Mouse (Mus musculus) stomach, postnatal 0 days (tissue): ENCODE results near the gene Taf5. TPM values are rescaled to one million over a fixed set of nuclear protein-coding genes. Genes with fewer than 3 reads are reported as not detected.

Source experiments
- ATAC-seq: fragments of 200-750 bp; cut with Nextera tagmentation; 2 replicates; pipeline ENCODE4 v1.8.0; 2017; ENCODE audit not compliant: low FRiP score, low TSS enrichment
- DNase-seq: peaks from one replicate; pipeline ENCODE4 v3.0.0-alpha.2; 2016; ENCODE audit warnings: low spot score
- H3K27ac ChIP-seq: fragments of 300-500 bp; sonication (generic); replicated peaks from 2 replicates; pipeline ENCODE4 v1.5.1; 2014; ENCODE audit warnings: mild to moderate bottlenecking, control low read depth
- H3K27me3 ChIP-seq: fragments of 300-500 bp; sonication (generic); 2 replicates; pipeline ENCODE4 v1.6.1; 2014; ENCODE audit warnings: low read length; ENCODE audit not compliant: control insufficient read depth, insufficient read depth
- H3K36me3 ChIP-seq: fragments of 300-500 bp; sonication (generic); 2 replicates; pipeline ENCODE4 v1.6.1; 2014; ENCODE audit warnings: low read length, mixed read lengths; ENCODE audit not compliant: control insufficient read depth, insufficient read depth
- H3K4me1 ChIP-seq: fragments of 300-500 bp; sonication (generic); replicated peaks from 2 replicates; pipeline ENCODE4 v1.6.1; 2014; ENCODE audit warnings: antibody characterized with exemption; ENCODE audit not compliant: control insufficient read depth, insufficient read depth
- H3K4me2 ChIP-seq: fragments of 300-500 bp; sonication (generic); replicated peaks from 2 replicates; pipeline ENCODE4 v1.6.1; 2014; ENCODE audit warnings: low read depth, mild to moderate bottlenecking, control low read depth, moderate library complexity
- H3K4me3 ChIP-seq: fragments of 300-500 bp; sonication (generic); 2 replicates; pipeline ENCODE4 v1.5.1; 2014; ENCODE audit warnings: low read depth, low read length, control low read depth
- H3K9ac ChIP-seq: fragments of 300-500 bp; sonication (generic); 2 replicates; pipeline ENCODE4 v1.6.1; 2014; ENCODE audit warnings: mild to moderate bottlenecking, low read length, control low read depth, mixed read lengths
- H3K9me3 ChIP-seq: fragments of 300-500 bp; sonication (generic); 2 replicates; pipeline ENCODE4 v1.6.1; 2016; ENCODE audit warnings: low read length; ENCODE audit not compliant: control insufficient read depth
- CTCF ChIP-seq: IDR thresholded peaks from 2 replicates; pipeline ENCODE4 v1.5.1; 2016; ENCODE audit warnings: antibody characterized with exemption, low read depth, mild to moderate bottlenecking, moderate library complexity
- EP300 ChIP-seq: optimal IDR thresholded peaks from 2 replicates; pipeline ENCODE3; 2016; ENCODE audit warnings: antibody characterized with exemption
- WGBS: fragments of 180-500 bp; shearing (Covaris S2); extraction: QIAGEN DNeasy Blood & Tissue Kit; methylation state at CpG from one replicate; pipeline ENCODE4 v1.1.7; 2014; 5-methylcytosine and 5-hydroxymethylcytosine counted together
- polyA plus RNA-seq: library from polyadenylated mRNA; unstranded; fragments of >200 nt; fragmentation: Nextera tagmentation; extraction: Ambion mirVana; gene quantifications from 2 replicates; pipeline ENCODE4 v1.2.1, GENCODE M21; 2015

Taf5 gene
- polyA plus RNA-seq, 1 experiment from 2014 or later: 1.6 TPM

DNA sequence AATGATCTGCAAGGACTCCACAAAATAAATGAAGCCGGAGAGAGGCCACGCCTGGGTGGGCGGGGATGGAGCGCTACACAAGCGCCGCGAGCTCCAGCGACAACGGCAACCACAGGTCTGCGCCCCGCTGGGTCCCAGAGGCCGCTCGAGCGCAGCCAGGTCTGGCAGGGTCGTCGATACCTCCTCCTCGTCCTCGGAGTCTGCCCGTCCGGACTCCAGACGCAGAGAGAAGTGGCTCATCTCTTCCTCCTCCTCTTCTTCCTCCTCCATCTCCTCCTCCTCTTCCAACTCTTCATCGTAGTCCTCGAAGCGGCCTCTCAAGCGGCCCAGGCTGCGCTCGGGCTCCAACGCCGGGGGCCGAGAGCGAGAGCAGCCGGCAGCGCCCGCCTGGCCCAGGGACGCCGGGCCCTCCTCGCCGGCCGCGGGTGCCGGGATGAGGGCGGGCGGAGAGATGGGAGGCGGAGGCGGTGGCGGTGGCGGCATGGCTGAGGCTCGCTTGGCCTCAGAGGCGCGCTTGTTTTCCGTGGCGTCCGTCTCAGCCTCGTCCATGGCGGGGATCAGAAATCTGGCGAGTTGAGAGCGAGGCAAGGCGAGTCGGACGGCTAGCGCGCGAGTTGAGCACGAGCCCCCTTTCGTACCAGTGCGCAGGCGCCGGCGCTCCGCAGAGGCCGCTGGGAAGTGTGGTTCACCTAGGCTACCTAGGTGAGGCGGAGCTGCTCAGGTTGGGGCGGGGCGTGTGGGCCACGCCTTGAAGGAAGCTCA lies 17.1 kb upstream of the Taf5 start, which contains the start of gene Pcgf6:
Gene Pcgf6 (minus strand): TSS at position 636 of the 762 bp plus-strand sequence.
- Histone ChIP-seq H3K4me1 (peaks cover 3% of the 10 kb centered on the region; the same call in 1 of the 2 replicates), H3K9me3 (no peaks in the 10 kb centered on the region), H3K4me2 (peak within 1 kb of the TSS; percentile 95), H3K9ac (peak within 1 kb of the TSS; percentile 74), H3K36me3 (peaks cover 3% of the 10 kb centered on the region; the same call in 1 of the 2 replicates), H3K4me3 (peak within 1 kb of the TSS; percentile 85), H3K27ac (peak within 1 kb of the TSS; percentile 89), H3K27me3 (no peaks in the 10 kb centered on the region)
- DNase-seq (peak; percentile 89), ATAC-seq (peak; percentile 85)
- WGBS: under 1% methylated on average over 53 of the region's 75 CpGs
- TF ChIP-seq EP300 (no peak), CTCF (0 out of 2 replicates have a peak, but pooled peaks have one; percentile 21)

DNA sequence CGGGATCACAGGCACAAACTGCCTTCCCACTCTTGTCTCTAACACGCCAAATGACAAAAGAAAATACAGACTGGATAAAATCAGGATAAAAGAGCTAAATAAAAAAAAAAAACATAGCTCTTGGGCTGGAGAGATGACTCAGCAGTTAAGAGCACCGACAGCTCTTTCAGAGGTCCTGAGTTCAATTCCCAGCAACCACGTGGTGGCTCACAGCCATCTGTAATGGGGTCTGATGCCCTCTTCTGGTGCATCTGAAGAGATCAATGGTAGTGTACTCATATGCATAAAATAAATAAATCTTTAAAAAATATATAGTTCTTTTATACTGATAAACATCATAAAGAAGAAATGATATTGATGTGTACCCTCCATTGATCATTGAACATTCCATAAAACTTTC lies 14.6 kb upstream of the Taf5 start:
- Histone ChIP-seq H3K4me2 (no peak overlapping the region), H3K4me3 (no peak overlapping the region), H3K9me3 (no peaks in the 10 kb centered on the region), H3K9ac (no peak overlapping the region), H3K36me3 (no peaks in the 10 kb centered on the region), H3K27me3 (no peaks in the 10 kb centered on the region), H3K27ac (no peak overlapping the region), H3K4me1 (peaks cover 3% of the 10 kb centered on the region; the same call in 1 of the 2 replicates)
- WGBS: 75% methylated on average over 4 of the region's 4 CpGs
- TF ChIP-seq CTCF (no peak), EP300 (no peak)
- ATAC-seq (no peak), DNase-seq (no peak)

DNA sequence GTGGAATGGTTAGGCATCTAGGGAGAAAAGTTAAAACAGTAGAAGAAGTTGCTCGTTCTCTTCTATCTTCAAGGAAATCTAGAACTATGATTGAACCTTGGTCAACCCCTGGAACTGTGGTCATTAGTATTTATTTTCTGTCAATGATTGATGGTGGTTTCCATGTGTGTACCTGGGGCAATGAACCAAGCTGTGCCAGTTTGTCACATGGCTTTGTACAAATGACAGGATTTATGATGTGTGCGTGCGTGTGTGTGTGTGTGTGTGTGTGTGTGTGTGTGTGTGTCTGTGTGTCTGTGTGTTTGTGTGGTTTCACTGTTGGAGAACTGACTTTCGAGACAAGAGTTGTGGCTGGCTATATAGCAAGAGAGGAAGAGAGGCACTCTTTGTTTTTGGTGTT lies 14.1 kb upstream of the Taf5 start:
- no peaks in the 10 kb centered on the region for H3K36me3 ChIP-seq
- no peak overlapping the region for H3K4me3 ChIP-seq
- ATAC-seq (peak; percentile 86), DNase-seq (peak; percentile 69)
- no peak overlapping the region for H3K4me2 ChIP-seq
- H3K27me3 ChIP-seq: no peaks in the 10 kb centered on the region
- no peak overlapping the region for H3K9ac ChIP-seq
- WGBS: 55% methylated on average over 4 of the region's 4 CpGs
- no peaks in the 10 kb centered on the region for H3K9me3 ChIP-seq
- no peak overlapping the region for H3K27ac ChIP-seq
- no peak for TF ChIP-seq CTCF
- no peak for TF ChIP-seq EP300
- peaks cover 3% of the 10 kb centered on the region; the same call in 1 of the 2 replicates for H3K4me1 ChIP-seq

DNA sequence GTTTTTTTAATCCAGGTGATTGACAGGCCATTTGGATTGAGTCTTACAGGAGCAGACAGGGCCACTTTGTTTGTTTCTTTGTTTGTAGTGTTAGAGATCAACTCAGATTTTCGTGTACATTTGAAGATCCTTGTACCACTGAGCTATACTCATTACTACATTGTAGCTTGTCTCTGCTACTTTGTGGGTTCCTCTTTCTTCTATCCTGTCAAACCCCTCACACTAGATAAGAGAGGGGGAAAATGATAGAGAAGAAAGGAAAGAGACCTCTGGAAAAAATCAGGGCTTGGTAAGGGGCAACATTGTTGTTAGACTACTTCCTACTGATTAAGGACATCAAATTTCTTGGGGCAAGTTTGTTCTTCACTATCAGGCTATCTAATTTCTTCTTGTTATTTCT lies 9.9 kb upstream of the Taf5 start:
- no peak overlapping the region for H3K4me3 ChIP-seq
- H3K27me3 ChIP-seq: no peaks in the 10 kb centered on the region
- DNase-seq (no peak), ATAC-seq (no peak)
- no peaks in the 10 kb centered on the region for H3K4me1 ChIP-seq
- 48% methylated on average over 1 of the region's 1 CpGs for WGBS
- H3K27ac ChIP-seq: no peak overlapping the region
- H3K9ac ChIP-seq: no peak overlapping the region
- no peak for TF ChIP-seq CTCF
- no peak for TF ChIP-seq EP300
- H3K36me3 ChIP-seq: no peaks in the 10 kb centered on the region
- no peaks in the 10 kb centered on the region for H3K9me3 ChIP-seq
- no peak overlapping the region for H3K4me2 ChIP-seq

DNA sequence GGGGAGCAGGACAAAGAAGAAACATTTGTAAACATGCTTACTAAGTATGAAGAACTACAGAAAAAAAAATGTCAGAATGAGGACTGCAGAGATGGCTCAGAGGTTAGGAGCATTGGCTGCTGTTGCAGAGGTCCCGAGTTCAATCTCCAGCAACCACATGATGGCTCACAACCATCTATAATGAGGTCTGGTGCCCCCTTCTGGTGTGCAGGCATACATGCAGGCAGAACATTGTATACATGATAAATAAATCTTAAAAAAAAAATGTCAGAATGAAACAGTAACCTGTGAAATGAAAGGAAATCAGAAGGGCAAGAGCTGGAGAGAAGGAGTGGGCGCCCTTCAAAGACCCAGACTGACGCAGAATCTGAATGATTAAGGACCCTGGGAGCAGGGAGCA lies 1.7 kb upstream of the Taf5 start:
- Histone ChIP-seq H3K9me3 (no peaks in the 10 kb centered on the region), H3K4me1 (no peaks in the 10 kb centered on the region), H3K9ac (no peak overlapping the region), H3K27ac (no peak overlapping the region), H3K4me3 (no peak overlapping the region), H3K36me3 (no peaks in the 10 kb centered on the region), H3K27me3 (no peaks in the 10 kb centered on the region), H3K4me2 (no peak overlapping the region)
- WGBS: 90% methylated on average over 3 of the region's 3 CpGs
- TF ChIP-seq CTCF (peak; percentile 44), EP300 (no peak)
- ATAC-seq: no peak
- DNase-seq: no peak
